Mouse (Mus musculus) heart, embryonic 16.5 days (tissue): ENCODE data around the gene Ubxn6. TPM values are rescaled to one million over a fixed set of nuclear protein-coding genes. Genes with fewer than 3 reads are reported as not detected.
"Not testable (repeated sequence)": the region's sequence is repeated elsewhere in the genome, so short reads cannot be mapped to it uniquely, and the experiment has no call there.

ENCODE experiments used
- ATAC-seq: fragments of 200-750 bp; cut with Nextera tagmentation; replicated peaks from 2 replicates; pipeline ENCODE4 v1.8.0; 2017; ENCODE audit warnings: moderate number of reproducible peaks; ENCODE audit not compliant: insufficient read depth, low FRiP score; ENCODE audit errors: extremely low read depth
- H3K27ac ChIP-seq: fragments of 300-500 bp; sonication (generic); 2 replicates; pipeline ENCODE4 v1.5.1; 2014; ENCODE audit warnings: mild to moderate bottlenecking, low read length, control low read depth, moderate library complexity
- H3K27me3 ChIP-seq: fragments of 300-500 bp; sonication (generic); 2 replicates; pipeline ENCODE4 v1.6.1; 2014; ENCODE audit warnings: low read length, mixed read lengths; ENCODE audit not compliant: control insufficient read depth, insufficient read depth
- H3K36me3 ChIP-seq: fragments of 300-500 bp; sonication (generic); 2 replicates; pipeline ENCODE4 v1.6.1; 2014; ENCODE audit not compliant: control insufficient read depth, insufficient read depth
- H3K4me1 ChIP-seq: fragments of 300-500 bp; sonication (generic); 2 replicates; pipeline ENCODE4 v1.6.1; 2014; ENCODE audit warnings: low read length, mixed read lengths; ENCODE audit not compliant: control insufficient read depth, insufficient read depth
- H3K4me2 ChIP-seq: fragments of 300-500 bp; sonication (generic); 2 replicates; pipeline ENCODE4 v1.6.1; 2014; ENCODE audit warnings: low read depth, mild to moderate bottlenecking, control low read depth, low read length
- H3K4me3 ChIP-seq: fragments of 300-500 bp; sonication (generic); 2 replicates; pipeline ENCODE4 v1.5.1; 2014; ENCODE audit warnings: mild to moderate bottlenecking, control low read depth, low read length
- H3K9ac ChIP-seq: fragments of 300-500 bp; sonication (generic); 2 replicates; pipeline ENCODE4 v1.6.1; 2014; ENCODE audit warnings: low read length, control low read depth
- H3K9me3 ChIP-seq: fragments of 300-500 bp; sonication (generic); replicated peaks from 2 replicates; pipeline ENCODE4 v1.6.1; 2016; ENCODE audit warnings: low read length; ENCODE audit not compliant: control insufficient read depth
- WGBS: fragments of 180-500 bp; shearing (Covaris S2); extraction: QIAGEN DNeasy Blood & Tissue Kit; methylation state at CpG from one replicate; pipeline ENCODE4 v1.1.7; 2014; 5-methylcytosine and 5-hydroxymethylcytosine counted together
- polyA plus RNA-seq: library from polyadenylated mRNA; unstranded; fragments of >200 nt; fragmentation: Nextera tagmentation; extraction: Ambion mirVana; gene quantifications from 2 replicates; pipeline ENCODE4 v1.2.1, GENCODE M21; 2015

Ubxn6 gene
- polyA plus RNA-seq, 1 experiment from 2014 or later, result 46.2 TPM

DNA sequence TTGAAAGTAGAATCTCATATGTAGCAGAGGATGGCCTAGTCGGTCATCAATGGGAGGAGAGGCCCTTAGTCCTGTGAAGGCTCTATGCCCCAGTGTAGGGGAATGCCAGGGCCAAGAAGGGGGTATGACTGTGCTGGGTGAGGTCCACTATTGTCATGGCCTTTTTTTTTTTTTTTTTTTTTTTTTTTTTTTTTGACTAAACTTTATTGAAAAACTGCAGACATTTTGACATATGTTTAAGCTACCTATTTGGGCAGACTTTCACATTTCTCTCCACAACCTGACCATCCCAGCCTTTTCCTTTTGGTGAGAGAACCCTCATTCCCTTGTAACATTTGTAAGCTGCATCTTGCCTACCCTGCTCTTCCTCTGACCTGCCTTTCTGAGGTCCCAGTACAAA is 17.5 kb upstream of the Ubxn6 start:
- ATAC-seq, result no peak
- Histone ChIP-seq H3K4me2 (no peak overlapping the region), H3K4me3 (no peak overlapping the region), H3K27ac (no peak overlapping the region), H3K4me1 (no peaks in the 10 kb centered on the region), H3K9me3 (no peaks in the 10 kb centered on the region), H3K36me3 (peaks cover 13% of the 10 kb centered on the region), H3K27me3 (no peaks in the 10 kb centered on the region), H3K9ac (no peak overlapping the region)
- WGBS, result 75% methylated on average over 1 of the region's 1 CpGs

DNA sequence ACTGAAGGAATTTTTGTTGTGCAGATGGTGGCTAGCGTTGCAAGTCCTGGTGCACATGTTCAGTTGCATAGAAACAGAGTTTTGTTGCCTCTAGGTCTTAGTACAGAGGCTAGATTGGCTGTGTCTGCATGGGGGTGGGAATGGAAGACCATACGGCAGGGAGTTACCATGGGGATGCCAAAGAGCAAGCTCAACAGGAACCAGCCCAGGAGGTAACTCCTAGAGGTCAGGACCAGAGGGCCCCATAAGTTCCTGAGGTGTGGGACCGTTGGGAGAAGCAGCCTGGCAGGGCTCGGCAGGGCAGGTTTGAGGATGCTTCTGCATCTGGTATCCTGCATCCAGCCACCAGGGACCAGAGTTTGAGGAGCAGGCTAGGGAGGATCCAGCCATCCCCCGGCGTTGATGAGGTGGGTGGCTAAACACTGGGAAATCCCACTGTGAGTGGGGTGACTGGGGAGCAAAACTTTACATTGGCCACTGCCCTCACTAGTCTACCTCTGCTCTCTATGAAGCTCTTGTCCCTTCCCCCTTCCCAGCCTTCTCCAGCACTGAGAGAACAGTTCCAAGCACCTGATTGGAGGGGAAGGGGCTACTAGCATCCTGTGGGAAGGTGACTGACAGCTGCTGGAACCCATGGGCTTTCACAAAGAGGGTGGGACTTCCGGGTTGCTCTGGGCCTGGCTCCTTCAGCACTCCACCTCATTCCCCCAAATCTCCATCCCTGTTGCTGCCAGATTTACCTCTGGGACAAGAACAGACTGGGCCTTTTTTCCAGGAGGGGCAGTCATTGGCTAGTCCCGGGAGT is 6.2 kb upstream of the Ubxn6 start:
- no peak overlapping the region for H3K27ac ChIP-seq
- H3K36me3 ChIP-seq, result peaks cover 10% of the 10 kb centered on the region; the same call in 1 of the 2 replicates
- peaks cover 16% of the 10 kb centered on the region for H3K4me1 ChIP-seq
- WGBS, result 11% methylated on average over 8 of the region's 8 CpGs
- peak overlapping the region; percentile 97 for H3K4me3 ChIP-seq
- no peak for ATAC-seq
- peak overlapping the region; percentile 85 for H3K4me2 ChIP-seq
- H3K27me3 ChIP-seq, result no peaks in the 10 kb centered on the region
- no peaks in the 10 kb centered on the region for H3K9me3 ChIP-seq
- H3K9ac ChIP-seq, result peak overlapping the region; percentile 95

DNA sequence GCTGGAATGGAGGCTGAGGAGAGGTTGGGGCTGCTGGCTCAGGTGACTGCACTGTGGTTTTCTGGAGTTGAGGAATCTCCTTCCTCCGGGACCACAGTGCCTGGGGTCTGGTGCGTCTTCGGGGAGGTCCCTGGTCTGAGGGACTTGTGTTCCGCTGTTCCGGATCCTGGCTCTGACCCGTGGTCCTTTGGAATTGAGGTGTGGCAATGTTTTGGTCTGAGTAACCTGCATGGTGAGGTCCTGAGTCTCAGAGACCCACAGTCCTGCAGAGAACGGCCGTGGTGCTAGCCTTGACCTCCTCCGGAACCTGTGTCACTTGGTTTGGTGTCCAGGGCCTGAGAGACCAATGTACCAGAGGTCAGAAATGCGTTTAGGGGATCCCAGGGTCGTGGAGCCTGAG is 5.1 kb upstream of the Ubxn6 start:
- peaks cover 23% of the 10 kb centered on the region for H3K4me1 ChIP-seq
- peak overlapping the region; percentile 95 for H3K9ac ChIP-seq
- peaks cover 10% of the 10 kb centered on the region; the same call in 1 of the 2 replicates for H3K36me3 ChIP-seq
- H3K27me3 ChIP-seq, result no peaks in the 10 kb centered on the region
- ATAC-seq, result no peak
- peak overlapping the region; percentile 79 for H3K27ac ChIP-seq
- H3K4me3 ChIP-seq, result peak overlapping the region; percentile 97
- H3K9me3 ChIP-seq, result no peaks in the 10 kb centered on the region
- peak overlapping the region; percentile 85 for H3K4me2 ChIP-seq
- WGBS, result under 1% methylated on average over 11 of the region's 11 CpGs

DNA sequence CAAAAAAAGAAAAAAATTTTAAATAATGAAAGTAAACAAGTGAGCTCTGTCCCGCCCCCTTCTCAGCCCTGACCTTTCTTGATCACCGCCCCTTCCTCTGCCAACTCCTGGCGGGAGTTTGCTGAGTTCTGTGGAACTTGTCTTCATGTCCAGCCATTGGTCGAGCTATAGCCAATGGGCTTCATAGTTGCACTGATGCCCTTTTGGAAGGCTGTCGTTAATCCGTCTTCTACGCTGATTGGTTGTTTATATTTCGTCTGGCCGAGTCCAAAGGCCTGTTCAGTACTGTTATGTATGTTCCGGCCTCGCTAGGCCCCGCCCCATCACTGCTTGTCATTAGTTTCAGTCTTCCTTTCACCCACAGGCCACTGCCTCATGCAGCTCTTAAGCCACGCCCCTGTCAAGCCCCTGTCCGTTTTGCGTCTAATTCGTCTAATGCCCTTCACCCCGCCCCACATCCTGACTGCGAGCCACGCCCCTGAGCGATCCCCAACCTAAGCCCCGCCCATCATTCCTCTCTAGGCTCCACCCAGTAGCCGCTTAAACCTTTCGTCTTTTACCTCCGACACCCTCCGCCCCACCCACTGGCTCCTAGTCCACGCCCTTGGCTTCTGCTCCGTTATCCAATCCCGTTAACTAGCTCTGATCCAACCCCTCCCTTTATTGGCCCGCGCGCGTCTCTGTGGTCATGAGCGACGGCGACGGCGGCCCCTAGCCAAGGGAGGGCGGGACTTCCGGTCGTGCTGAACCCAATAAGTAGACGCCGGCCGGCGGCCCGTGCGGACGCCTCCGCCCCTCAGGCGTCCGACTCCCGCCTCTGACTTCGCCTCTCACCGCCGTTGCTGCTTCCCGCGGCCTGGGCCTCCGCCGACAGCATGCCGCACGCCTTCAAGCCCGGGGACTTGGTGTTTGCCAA is 4.3 kb upstream of the Ubxn6 start, which contains the start of gene Hdgfl2:
Gene Hdgfl2 (plus strand): TSS at position 755 of the 916 bp plus-strand sequence.
- Histone ChIP-seq H3K36me3 (peaks cover 7% of the 10 kb centered on the region; the same call in 1 of the 2 replicates), H3K4me1 (peaks cover 25% of the 10 kb centered on the region), H3K27me3 (no peaks in the 10 kb centered on the region), H3K4me2 (peak within 1 kb of the TSS; percentile 85), H3K27ac (peak within 1 kb of the TSS; percentile 79), H3K9me3 (no peaks in the 10 kb centered on the region), H3K9ac (peak within 1 kb of the TSS; percentile 95), H3K4me3 (peak within 1 kb of the TSS; percentile 97)
- ATAC-seq, result peak; percentile 92
- WGBS, result under 1% methylated on average over 61 of the region's 61 CpGs

DNA sequence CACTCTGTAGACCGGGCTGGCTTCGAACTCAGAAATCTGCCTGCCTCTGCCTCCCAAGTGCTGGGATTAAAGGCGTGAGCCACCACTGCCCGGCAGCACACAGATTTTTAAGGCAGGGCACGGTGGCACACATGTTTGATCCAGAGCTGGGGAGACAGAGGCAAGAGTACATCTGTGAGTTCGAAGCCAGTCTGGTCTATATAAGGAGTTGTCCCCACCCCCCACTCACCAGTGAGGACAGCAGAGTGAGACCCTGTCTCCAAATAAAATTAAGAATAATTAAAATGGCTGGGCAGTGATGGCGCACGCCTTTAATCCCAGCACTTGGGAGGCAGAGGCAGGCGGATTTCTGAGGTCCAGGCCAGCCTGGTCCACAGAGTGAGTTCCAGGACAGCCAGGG is 3.5 kb upstream of the Ubxn6 start:
- WGBS, result 62% methylated on average over 9 of the region's 9 CpGs
- not testable (repeated sequence) for H3K9ac ChIP-seq, H3K36me3 ChIP-seq, H3K9me3 ChIP-seq, H3K27me3 ChIP-seq, ATAC-seq
- Histone ChIP-seq H3K4me2 (peak overlapping the region; percentile 59), H3K4me3 (peak overlapping the region; percentile 31), H3K4me1 (peaks cover 29% of the 10 kb centered on the region), H3K27ac (peak overlapping the region; percentile 78)

DNA sequence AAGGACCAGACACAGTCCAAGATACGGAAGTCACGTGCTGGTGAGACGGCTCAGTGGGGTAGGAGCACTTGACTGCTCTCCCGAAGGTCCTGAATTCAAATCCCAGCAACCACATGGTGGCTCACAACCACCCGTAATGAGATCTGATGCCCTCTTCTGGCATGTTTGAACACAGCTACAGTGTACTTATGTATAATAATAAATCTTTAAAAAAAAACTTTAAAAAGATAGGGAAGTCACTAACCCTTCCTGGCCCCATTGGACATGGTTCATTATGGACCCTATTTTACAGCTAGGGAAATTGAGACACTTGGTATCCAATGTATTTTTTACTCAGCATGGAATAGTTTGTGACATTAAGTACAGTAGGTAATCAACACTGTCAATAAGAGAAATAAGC is 2.7 kb upstream of the Ubxn6 start:
- Histone ChIP-seq H3K27ac (no peak overlapping the region), H3K36me3 (peaks cover 10% of the 10 kb centered on the region; the same call in 1 of the 2 replicates), H3K4me2 (no peak overlapping the region), H3K9me3 (no peaks in the 10 kb centered on the region), H3K4me3 (no peak overlapping the region), H3K4me1 (peaks cover 29% of the 10 kb centered on the region), H3K27me3 (no peaks in the 10 kb centered on the region), H3K9ac (no peak overlapping the region)
- 88% methylated on average over 5 of the region's 5 CpGs for WGBS
- no peak for ATAC-seq

DNA sequence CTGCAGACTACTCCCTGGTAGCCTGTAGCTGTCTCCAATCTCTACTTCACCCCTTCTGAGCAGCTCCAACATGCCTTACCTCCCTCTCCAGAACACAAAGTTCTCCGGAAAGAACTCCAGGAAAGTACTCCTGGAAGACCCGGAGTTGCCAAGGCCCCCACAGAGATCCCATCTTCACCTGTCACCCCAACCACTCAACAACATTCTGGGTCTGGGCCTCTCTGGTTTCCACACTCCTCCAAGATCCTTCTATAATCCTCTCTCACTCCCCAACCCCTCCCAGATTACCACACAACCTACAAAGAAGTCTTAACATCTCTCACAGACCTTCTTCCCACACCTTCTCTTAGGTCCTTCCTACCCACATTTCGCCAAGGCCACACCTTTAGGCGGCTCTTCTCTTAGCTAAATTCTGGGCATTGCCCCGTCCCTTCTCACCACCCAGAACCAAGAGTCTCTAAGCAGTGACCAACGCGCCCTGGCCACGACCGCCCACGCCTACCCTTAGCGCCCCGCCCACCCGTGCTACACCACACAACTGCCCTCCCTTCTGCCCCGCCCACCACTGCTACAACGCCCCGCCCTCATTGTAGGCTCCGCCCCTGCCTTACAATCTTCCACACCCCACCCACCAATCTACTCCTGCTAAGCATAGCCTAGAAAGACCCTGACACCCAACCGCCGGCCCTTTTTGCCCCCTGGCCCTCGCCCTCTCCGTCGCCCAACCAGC is 566 bp downstream of the Ubxn6 start:
- ATAC-seq, result peak; percentile 18
- H3K27ac ChIP-seq, result peak overlapping the region; percentile 98
- peak overlapping the region; percentile 93 for H3K9ac ChIP-seq
- H3K36me3 ChIP-seq, result peaks cover 35% of the 10 kb centered on the region
- H3K27me3 ChIP-seq, result no peaks in the 10 kb centered on the region
- 8% methylated on average over 22 of the region's 22 CpGs for WGBS
- peaks cover 13% of the 10 kb centered on the region for H3K4me1 ChIP-seq
- H3K4me3 ChIP-seq, result peak overlapping the region; percentile 91
- peak overlapping the region; percentile 79 for H3K4me2 ChIP-seq
- no peaks in the 10 kb centered on the region for H3K9me3 ChIP-seq

DNA sequence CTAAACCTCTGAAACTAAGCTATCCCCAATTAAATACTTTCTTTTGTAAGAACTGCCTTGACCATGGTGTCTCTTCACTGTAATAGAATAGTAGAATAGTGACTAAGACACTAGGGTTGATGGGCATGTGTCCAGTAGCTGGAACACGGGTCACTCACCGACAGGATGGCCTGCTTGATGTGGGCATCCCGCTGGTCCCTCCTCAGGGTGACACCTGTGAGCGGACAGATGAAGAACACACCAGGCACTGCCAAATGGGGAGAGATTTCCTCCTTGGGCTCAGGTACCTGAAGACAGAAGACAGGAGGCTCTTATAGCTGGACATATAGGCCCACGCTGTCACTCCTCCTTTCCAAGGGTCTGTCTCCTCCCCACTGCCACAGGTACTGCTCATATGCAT is 2.6 kb downstream of the Ubxn6 start:
- WGBS, result 88% methylated on average over 5 of the region's 5 CpGs
- ATAC-seq, result no peak

More for the DNA sequence above, 2.6 kb downstream of the Ubxn6 start:
- no peak overlapping the region for H3K27ac ChIP-seq
- H3K27me3 ChIP-seq, result no peaks in the 10 kb centered on the region
- no peak overlapping the region for H3K4me2 ChIP-seq
- no peak overlapping the region for H3K4me3 ChIP-seq
- H3K9me3 ChIP-seq, result no peaks in the 10 kb centered on the region
- peaks cover 55% of the 10 kb centered on the region for H3K36me3 ChIP-seq
- H3K9ac ChIP-seq, result no peak overlapping the region
- H3K4me1 ChIP-seq, result peaks cover 13% of the 10 kb centered on the region
